Mouse (Mus musculus) MEL (cell line): ENCODE data around the gene Mybpc2.

ENCODE experiments used
- CHD1 ChIP-seq: IDR thresholded peaks from 2 replicates; pipeline ENCODE4 v1.6.1; 2012; ENCODE audit warnings: low read depth, mild to moderate bottlenecking, inconsistent platforms, low read length, improper control_type of control experiment
- CTCF ChIP-seq, 3 experiments: IDR thresholded peaks in 2 of 3; conservative IDR thresholded peaks in 1 of 3; 2 replicates each; pipeline ENCODE4 v1.5.1; 2011 to 2012; ENCODE audit warnings: low read length in 3 of 3, low read depth in 2 of 3, mild to moderate bottlenecking in 2 of 3, improper control_type of control experiment in 1 of 3, inconsistent platforms in 1 of 3, mixed read lengths in 1 of 3, moderate library complexity in 1 of 3; ENCODE audit not compliant: control insufficient read depth in 1 of 3, insufficient read depth in 1 of 3, poor library complexity in 1 of 3, severe bottlenecking in 1 of 3
- MXI1 ChIP-seq: IDR thresholded peaks from 2 replicates; pipeline ENCODE4 v1.6.1; 2011; ENCODE audit warnings: mild to moderate bottlenecking, low read depth, low read length, improper control_type of control experiment
- NRF1 ChIP-seq: IDR thresholded peaks from 2 replicates; pipeline ENCODE4 v1.6.1; 2014; ENCODE audit warnings: low read depth, mild to moderate bottlenecking, inconsistent platforms, low read length, improper control_type of control experiment, moderate library complexity; ENCODE audit not compliant: poor library complexity, insufficient read depth, severe bottlenecking
- POLR2AphosphoS5 ChIP-seq: IDR thresholded peaks from 2 replicates; pipeline ENCODE4 v1.6.1; 2012; ENCODE audit warnings: low read depth, borderline replicate concordance, mild to moderate bottlenecking, inconsistent platforms, low read length, moderate library complexity, mixed read lengths
- USF1 ChIP-seq: IDR thresholded peaks from 2 replicates; pipeline ENCODE4 v1.6.1; 2014; ENCODE audit warnings: low read depth, mild to moderate bottlenecking, inconsistent platforms, low read length, improper control_type of control experiment, moderate library complexity

DNA sequence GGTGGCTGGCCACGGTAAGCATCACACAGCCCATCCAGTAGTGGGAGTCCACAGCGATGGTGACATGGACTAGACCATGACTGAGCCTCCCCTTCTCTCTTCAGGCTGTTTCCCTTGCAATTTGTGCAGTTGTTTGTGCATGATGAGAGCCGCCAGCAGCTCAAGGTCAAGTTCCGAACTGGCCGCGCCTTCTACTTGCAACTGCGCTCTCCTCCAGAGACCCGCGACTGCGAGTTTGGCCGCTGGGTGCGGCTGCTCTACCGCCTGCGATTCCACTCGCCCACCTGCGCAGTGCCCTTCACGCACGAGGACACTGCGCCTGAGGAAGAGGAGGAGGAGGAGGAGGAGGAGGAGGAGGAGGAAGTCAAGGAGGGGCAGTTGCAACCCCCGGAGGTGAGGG, 24.4 kb downstream of the Mybpc2 start:
- TF ChIP-seq CTCF (IDR thresholded peaks at IDR 0.05 in 2 of 3, conservative IDR thresholded peaks at IDR 0.05 in 1 of 3; ENCODE audit: control insufficient read depth in 1 of 3, insufficient read depth in 1 of 3, low read depth in 2 of 3, low read length in 3 of 3, poor library complexity in 1 of 3, severe bottlenecking in 1 of 3) (no peak), USF1 (no peak), MXI1 (no peak), NRF1 (no peak), CHD1 (no peak), POLR2AphosphoS5 (no peak)
